ENCODE assay signal across 10 mouse cellular contexts in the genomic region with DNA sequence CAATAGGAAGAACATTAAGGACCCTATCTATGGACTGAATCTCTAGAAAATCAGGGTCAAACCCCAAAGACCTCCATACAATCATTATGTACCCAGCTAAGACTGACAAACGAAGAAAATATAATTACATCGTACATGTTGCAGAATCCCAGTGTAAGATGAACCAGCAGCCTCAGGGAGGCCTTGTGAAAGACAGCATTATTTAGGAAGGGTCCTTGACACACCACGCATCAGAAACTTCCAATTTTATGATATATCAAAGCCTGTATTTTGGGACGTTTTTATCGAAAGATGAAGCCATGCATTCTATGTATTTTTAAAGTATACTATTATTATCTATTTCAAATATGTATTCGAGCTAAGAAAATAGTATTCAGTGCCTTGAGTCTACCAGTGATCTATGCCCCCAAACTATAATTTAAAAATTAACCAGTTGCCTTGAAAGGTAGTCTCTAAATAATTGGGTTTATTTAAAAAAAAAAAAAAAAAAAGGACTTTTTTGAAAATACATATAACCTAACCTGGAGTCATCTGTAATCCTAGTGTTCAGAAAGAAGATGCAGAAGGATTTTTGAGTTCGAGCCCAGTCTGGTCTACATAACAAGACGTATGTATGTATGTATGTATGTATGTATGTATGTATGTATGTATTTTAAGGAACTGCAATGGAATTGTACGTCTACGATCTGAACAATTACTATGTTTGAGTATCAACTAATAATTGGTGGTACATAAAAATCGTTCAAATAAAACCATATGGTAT. TPM values are rescaled to one million over a fixed set of nuclear protein-coding genes. Genes with fewer than 3 reads are reported as not detected.
DNase-seq lines count a peak whose midpoint lies in the region; ATAC-seq and TF ChIP-seq lines count a peak whose summit lies in the region.
"Had no signal": no experiment of that assay in that cellular context is flagged by ENCODE, and none has a peak within 500 bp of the region (broad histone marks: within the 10 kb centered on the region; RNA-seq: fewer than 3 reads in every experiment).

No protein-coding gene starts in this region.

- no peak overlapping the region for H3K27ac ChIP-seq in limb, embryonic 14.5 days (replicated peaks; ENCODE audit: low read depth, low read length)

- peak overlapping the region; percentile 76 for H3K4me3 ChIP-seq in erythroblast, embryonic 14.5 days (replicated peaks)
- peak overlapping the region; percentile 60 for H3K4me3 ChIP-seq in limb, embryonic 14.5 days (replicated peaks; ENCODE audit: low read length)

- H3K27me3 ChIP-seq in erythroblast, embryonic 14.5 days (ENCODE audit: control insufficient read depth), result no peaks in the 10 kb centered on the region
- H3K27me3 ChIP-seq in limb, embryonic 14.5 days (ENCODE audit: control insufficient read depth, insufficient read depth, low read length), result no peaks in the 10 kb centered on the region

- H3K9ac ChIP-seq in limb, embryonic 14.5 days (ENCODE audit: low read depth, low read length, severe bottlenecking), result no peak overlapping the region

- H3K4me1 ChIP-seq in erythroblast, embryonic 14.5 days (ENCODE audit: control insufficient read depth), result peaks cover 65% of the 10 kb centered on the region
- 0 out of 2 replicates have a peak, but pooled peaks cover 11% of the 10 kb centered on the region for H3K4me1 ChIP-seq in limb, embryonic 14.5 days (ENCODE audit: control insufficient read depth, insufficient read depth, low read length)

- no peaks in the 10 kb centered on the region for H3K9me3 ChIP-seq in erythroblast, embryonic 14.5 days (ENCODE audit: control insufficient read depth, low read length)
- H3K9me3 ChIP-seq in limb, embryonic 14.5 days (ENCODE audit: control insufficient read depth, low read length), result no peaks in the 10 kb centered on the region

- WGBS in limb, embryonic 14.5 days, result 51% methylated on average over 11 of the region's 11 CpGs

- no peak for ATAC-seq in erythroblast, adult 5-6 weeks (replicated peaks; ENCODE audit: low FRiP score, poor library complexity, severe bottlenecking)
- ATAC-seq in limb, embryonic 14.5 days (ENCODE audit: low FRiP score, low read depth), result no peak

- DNase-seq in layer of hippocampus, adult 11-12 months (ENCODE audit: low spot score), result peak; percentile 2
- no peak for DNase-seq in layer of hippocampus, adult 18-20 months (ENCODE audit: low spot score in 2 of 2)
- peak; percentile 85 for DNase-seq in MEL-GATA-1-ER (ENCODE audit: extremely low read depth, low read depth)
- no peak for DNase-seq in limb, embryonic 14.5 days (ENCODE audit: low spot score)
- DNase-seq in ovary, postnatal 36 days (ENCODE audit: low spot score), result no peak
- no peak for DNase-seq in embryo, embryonic 10 days (ENCODE audit: low spot score)

- TF ChIP-seq POLR2A in limb, embryonic 14.5 days (IDR thresholded peaks at IDR 0.05; ENCODE audit: borderline replicate concordance, extremely low read depth, insufficient read depth, insufficient read length), result no peak

- H3K36me3 ChIP-seq in erythroblast, embryonic 14.5 days (ENCODE audit: control insufficient read depth), result no peaks in the 10 kb centered on the region
- no peaks in the 10 kb centered on the region for H3K36me3 ChIP-seq in limb, embryonic 14.5 days (ENCODE audit: control insufficient read depth, insufficient read depth, low read length)

- H3K4me2 ChIP-seq in limb, embryonic 14.5 days (replicated peaks; ENCODE audit: low read depth, low read length, severe bottlenecking), result peak overlapping the region; percentile 46; the same call in 1 of the 2 replicates

RNA-seq across cellular contexts. Expression of gene Zfp213, which starts 16.2 kb away (rescaled TPM):
- polyA plus RNA-seq in erythroblast, embryonic 14.5 days (2012), result 0.22 and 0.26 TPM in 2 replicates
- total RNA-seq in erythroblast, adult 5-6 weeks (2015; ENCODE audit: low replicate concordance), result 1.7 and 2.5 TPM in 2 replicates
- total RNA-seq in erythroblast, adult 5-6 weeks (2017; ENCODE audit: low replicate concordance), result 0.34 and 2.5 TPM in 2 replicates
- total RNA-seq in layer of hippocampus, adult 18-20 months (2021), result 1 to 10 TPM; 7.9 to 8.0 TPM
- 16.3 and 21.1 TPM in 2 replicates for polyA plus RNA-seq in limb, embryonic 14.5 days (2012; rRNA removed)
- 17.4 and 18.1 TPM in 2 replicates for polyA plus RNA-seq in limb, embryonic 14.5 days (2014; fragmentation: Nextera tagmentation; extraction: Ambion mirVana)

RNA-seq across cellular contexts. Expression of gene Zfp13, which starts 51.4 kb away (rescaled TPM):
- 0.03 TPM in 1 of 2 replicates, not detected in the other for polyA plus RNA-seq in erythroblast, embryonic 14.5 days (2012)
- total RNA-seq in erythroblast, adult 5-6 weeks (2015; ENCODE audit: low replicate concordance), result not detected in 2 replicates
- not detected in 2 replicates for total RNA-seq in erythroblast, adult 5-6 weeks (2017; ENCODE audit: low replicate concordance)
- total RNA-seq in layer of hippocampus, adult 18-20 months (2021), result 10 to 100 TPM; 28.0 to 29.6 TPM
- polyA plus RNA-seq in limb, embryonic 14.5 days (2012; rRNA removed), result 27.6 and 33.8 TPM in 2 replicates
- polyA plus RNA-seq in limb, embryonic 14.5 days (2014; fragmentation: Nextera tagmentation; extraction: Ambion mirVana), result 16.2 and 16.3 TPM in 2 replicates
- total RNA-seq: neutrophil, adult 5-6 weeks had no signal

RNA-seq across cellular contexts. Expression of gene Zscan10, which starts 52.8 kb away (rescaled TPM):
- not detected in 2 replicates for polyA plus RNA-seq in erythroblast, embryonic 14.5 days (2012)
- total RNA-seq in erythroblast, adult 5-6 weeks (2015; ENCODE audit: low replicate concordance), result not detected in 2 replicates
- not detected in 2 replicates for total RNA-seq in erythroblast, adult 5-6 weeks (2017; ENCODE audit: low replicate concordance)
- not detected for total RNA-seq in layer of hippocampus, adult 18-20 months (2021)
- polyA plus RNA-seq in limb, embryonic 14.5 days (2012; rRNA removed), result 0.63 and 1.00 TPM in 2 replicates
- polyA plus RNA-seq in limb, embryonic 14.5 days (2014; fragmentation: Nextera tagmentation; extraction: Ambion mirVana), result 0.33 TPM in 1 of 2 replicates, not detected in the other
- total RNA-seq: left cerebral cortex, adult 8-10 months; neutrophil, adult 5-6 weeks had no signal

Comparison
In these comparisons a context has a peak if more than half of its experiments do, and no peak if none do; other contexts are left out.
1. DNase-seq: peak in layer of hippocampus, adult 11-12 months (single experiment) and MEL-GATA-1-ER (single experiment); none in layer of hippocampus, adult 18-20 months (0 of 2), limb, embryonic 14.5 days (single experiment), ovary, postnatal 36 days (single experiment) and embryo, embryonic 10 days (single experiment).
2. RNA of gene Zfp13, which starts 51.4 kb away (total RNA-seq): 28.0 to 29.6 TPM in layer of hippocampus, adult 18-20 months; not detected in erythroblast, adult 5-6 weeks; every median in the first group is over 10 times any median in the second.